Mouse (Mus musculus): Measurements from ENCODE around the gene Magi1. TPM values are rescaled to one million over a fixed set of nuclear protein-coding genes. Genes with fewer than 3 reads are reported as not detected.

Gene Magi1
- total and polyA plus RNA-seq, 3 experiments: not detected

- Histone ChIP-seq H3K27me3 (ENCODE audit: control insufficient read depth in 1 of 2, insufficient read depth in 2 of 2, low read length in 2 of 2) (no peaks in the 10 kb centered on the region), H3K27ac (ENCODE audit: control insufficient read depth, low read depth, low read length) (no peak overlapping the region), H3K36me3 (ENCODE audit: control insufficient read depth in 1 of 2, insufficient read depth in 2 of 2, low read length in 2 of 2) (no peaks in the 10 kb centered on the region), H3K9ac (ENCODE audit: control insufficient read depth, low read depth, low read length, poor library complexity, severe bottlenecking) (no peak overlapping the region), H3K4me1 (ENCODE audit: control insufficient read depth in 1 of 2, insufficient read depth in 2 of 2, low read length in 2 of 2) (no peaks in the 10 kb centered on the region), H3K4me3 (ENCODE audit: control insufficient read depth in 1 of 2, insufficient read depth in 1 of 2, low read depth in 2 of 2, low read length in 2 of 2) (no peak overlapping the region), H3K9me3 (replicated peaks; ENCODE audit: insufficient read depth, low read length) (no peaks in the 10 kb centered on the region), H3K79me2 (ENCODE audit: control insufficient read depth, insufficient read depth, low read length, poor library complexity) (no peaks in the 10 kb centered on the region)
- peak; percentile 22 to 43 (median 36); a peak in 3 of 6 replicates for TF ChIP-seq CTCF (IDR thresholded peaks at IDR 0.05 in 2 of 3, conservative IDR thresholded peaks at IDR 0.05 in 1 of 3; ENCODE audit: control insufficient read depth in 1 of 3, insufficient read depth in 1 of 3, low read depth in 2 of 3, low read length in 3 of 3, poor library complexity in 1 of 3, severe bottlenecking in 1 of 3)
- TF ChIP-seq SMC3 (IDR thresholded peaks at IDR 0.05; ENCODE audit: low read depth, low read length): peak; percentile 52
- no peak for TF ChIP-seq NRF1 (IDR thresholded peaks at IDR 0.05; ENCODE audit: insufficient read depth, low read depth, low read length, poor library complexity, severe bottlenecking)
- no peak for TF ChIP-seq SIN3A (IDR thresholded peaks at IDR 0.05; ENCODE audit: low read length)
- peak; percentile 45 for TF ChIP-seq RAD21 (IDR thresholded peaks at IDR 0.05; ENCODE audit: low read depth, low read length)
- DNase-seq (ENCODE audit: low read depth, low spot score): peak; percentile 15
Measured at GRCm38 (mm10) chr6:94139952-94140414, 143.7 kb downstream of the Magi1 start.

- no peak overlapping the region for H3K9ac ChIP-seq (ENCODE audit: control insufficient read depth, low read depth, low read length, poor library complexity, severe bottlenecking)
- no peaks in the 10 kb centered on the region for H3K9me3 ChIP-seq (replicated peaks; ENCODE audit: insufficient read depth, low read length)
- H3K4me1 ChIP-seq (ENCODE audit: control insufficient read depth in 1 of 2, insufficient read depth in 2 of 2, low read length in 2 of 2): no peaks in the 10 kb centered on the region
- H3K4me3 ChIP-seq (ENCODE audit: control insufficient read depth in 1 of 2, insufficient read depth in 1 of 2, low read depth in 2 of 2, low read length in 2 of 2): no peak overlapping the region
- no peak for DNase-seq (ENCODE audit: low read depth, low spot score)
- TF ChIP-seq ETS1 (IDR thresholded peaks at IDR 0.05; ENCODE audit: low read depth, low read length) (no peak), ZKSCAN1 (IDR thresholded peaks at IDR 0.05; ENCODE audit: low read depth, low read length) (no peak), MAFK (IDR thresholded peaks at IDR 0.05; ENCODE audit: borderline replicate concordance, low read depth, low read length) (no peak), USF1 (IDR thresholded peaks at IDR 0.05; ENCODE audit: low read depth, low read length) (no peak), KAT2A (conservative IDR thresholded peaks at IDR 0.05; ENCODE audit: low read depth, low read length) (no peak), ZMIZ1 (IDR thresholded peaks at IDR 0.05; ENCODE audit: low read depth, low read length) (no peak), TBP (IDR thresholded peaks at IDR 0.05; ENCODE audit: low read depth, low read length) (no peak), UBTF (IDR thresholded peaks at IDR 0.05; ENCODE audit: borderline replicate concordance, insufficient read depth, low read depth, low read length) (no peak), GABPA (IDR thresholded peaks at IDR 0.05; ENCODE audit: low read depth, low read length) (no peak), POLR2A (IDR thresholded peaks at IDR 0.05; ENCODE audit: control insufficient read depth in 1 of 2, insufficient read depth in 1 of 2, low read depth in 1 of 2, low read length in 2 of 2, poor library complexity in 1 of 2) (no peak), MEF2A (IDR thresholded peaks at IDR 0.05; ENCODE audit: extremely low read depth, insufficient replicate concordance, low read depth, low read length, poor library complexity, severe bottlenecking) (no peak), TAL1 (IDR thresholded peaks at IDR 0.05; ENCODE audit: low read length) (no peak), NELFE (IDR thresholded peaks at IDR 0.05; ENCODE audit: low read depth, low read length) (no peak)
- no peaks in the 10 kb centered on the region for H3K36me3 ChIP-seq (ENCODE audit: control insufficient read depth in 1 of 2, insufficient read depth in 2 of 2, low read length in 2 of 2)
- H3K79me2 ChIP-seq (ENCODE audit: control insufficient read depth, insufficient read depth, low read length, poor library complexity): no peaks in the 10 kb centered on the region
- H3K27ac ChIP-seq (ENCODE audit: control insufficient read depth, low read depth, low read length): no peak overlapping the region
- H3K27me3 ChIP-seq (ENCODE audit: control insufficient read depth in 1 of 2, insufficient read depth in 2 of 2, low read length in 2 of 2): no peaks in the 10 kb centered on the region
Measured at GRCm38 (mm10) chr6:94136693-94137092, 147.0 kb downstream of the Magi1 start.

Data from MEL (cell line).